Mouse (Mus musculus) testis, adult 2 months (tissue): ENCODE results near the gene Zfp941. TPM values are rescaled to one million over a fixed set of nuclear protein-coding genes. Genes with fewer than 3 reads are reported as not detected.
"Not testable (repeated sequence)": the region's sequence is repeated elsewhere in the genome, so short reads cannot be mapped to it uniquely, and the experiment has no call there.

Source experiments
- H3K27ac ChIP-seq: fragments of 200-500 bp; 2 replicates; pipeline ENCODE4 v1.5.1; 2012; ENCODE audit warnings: low read depth, low read length; ENCODE audit not compliant: control insufficient read depth, insufficient read depth
- H3K27me3 ChIP-seq: fragments of 200-500 bp; 2 replicates; pipeline ENCODE4 v1.6.1; 2012; ENCODE audit warnings: mild to moderate bottlenecking, low read length, moderate library complexity; ENCODE audit not compliant: control insufficient read depth, insufficient read depth
- H3K36me3 ChIP-seq: fragments of 200-500 bp; 2 replicates; pipeline ENCODE4 v1.6.1; 2012; ENCODE audit warnings: mild to moderate bottlenecking, low read length; ENCODE audit not compliant: control insufficient read depth, insufficient read depth
- H3K4me1 ChIP-seq: fragments of 200-500 bp; 2 replicates; pipeline ENCODE4 v1.6.1; 2012; ENCODE audit warnings: low read length; ENCODE audit not compliant: control insufficient read depth, insufficient read depth
- H3K4me3 ChIP-seq: fragments of 200-500 bp; 2 replicates; pipeline ENCODE4 v1.5.1; 2012; ENCODE audit warnings: low read depth, mild to moderate bottlenecking, low read length, moderate library complexity, mixed read lengths; ENCODE audit not compliant: control insufficient read depth
- CTCF ChIP-seq: fragments of 200-500 bp; IDR thresholded peaks from 2 replicates; pipeline ENCODE4 v1.5.1; 2012; ENCODE audit warnings: low read depth, mild to moderate bottlenecking, inconsistent platforms, low read length, moderate library complexity; ENCODE audit not compliant: control insufficient read depth, insufficient read depth, insufficient replicate concordance
- POLR2A ChIP-seq: fragments of 200-500 bp; IDR thresholded peaks from 2 replicates; pipeline ENCODE4 v1.6.1; 2012; ENCODE audit warnings: low read depth, mild to moderate bottlenecking, inconsistent platforms, low read length, moderate library complexity; ENCODE audit not compliant: control insufficient read depth
- polyA plus RNA-seq: library from polyadenylated mRNA; depleted of rRNA; stranded (reverse); fragments of >200 nt; gene quantifications from 2 replicates; pipeline ENCODE4 v1.2.3, GENCODE M21; 2012; rRNA removed

Zfp941 gene
- polyA plus RNA-seq, 1 experiment, result 1.6 TPM

- Histone ChIP-seq H3K27ac (no peak overlapping the region), H3K36me3 (no peaks in the 10 kb centered on the region), H3K4me3 (no peak overlapping the region), H3K27me3 (no peaks in the 10 kb centered on the region), H3K4me1 (no peaks in the 10 kb centered on the region)
- no peak for TF ChIP-seq CTCF
- no peak for TF ChIP-seq POLR2A
Measured at GRCm38 (mm10) chr7:140765888-140766739, 55.9 kb downstream of the Zfp941 start.

- not testable (repeated sequence) for H3K27me3 ChIP-seq, H3K36me3 ChIP-seq, H3K4me3 ChIP-seq, H3K27ac ChIP-seq, H3K4me1 ChIP-seq
Measured at GRCm38 (mm10) chr7:140765391-140765790, 56.6 kb downstream of the Zfp941 start.

GRCm38 (mm10) chr7:140763447-140764020 is 58.4 kb downstream of the Zfp941 start, which contains the start of gene Cyp2e1:
Gene Cyp2e1 (plus strand): TSS chr7:140763739.
- H3K27ac ChIP-seq, result no peak within 1 kb of the TSS
- no peak within 1 kb of the TSS for H3K4me3 ChIP-seq
- TF ChIP-seq CTCF, result no peak
- TF ChIP-seq POLR2A, result no peak
- H3K4me1 ChIP-seq, result no peaks in the 10 kb centered on the region
- no peaks in the 10 kb centered on the region for H3K27me3 ChIP-seq
- no peaks in the 10 kb centered on the region for H3K36me3 ChIP-seq

DNA sequence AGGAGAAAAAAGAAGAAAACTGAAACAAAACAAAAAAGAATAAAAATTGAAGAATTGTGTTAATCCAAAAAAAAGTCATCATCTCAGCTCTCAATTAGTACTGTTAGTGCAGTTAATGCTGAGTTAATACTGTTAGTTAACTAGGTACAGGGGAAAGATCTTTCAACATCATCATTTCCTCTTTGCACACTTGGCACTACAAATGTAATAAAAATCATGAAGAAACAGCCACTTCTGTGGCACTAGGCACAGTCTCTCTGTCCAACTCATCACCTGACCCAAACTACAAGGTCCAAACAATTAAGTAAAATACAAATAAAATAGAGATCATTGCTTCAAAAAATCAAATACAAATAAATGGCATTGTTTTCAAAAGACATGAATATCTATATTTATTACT is 61.3 kb downstream of the Zfp941 start:
- H3K4me1 ChIP-seq, result no peaks in the 10 kb centered on the region
- no peaks in the 10 kb centered on the region for H3K27me3 ChIP-seq
- no peak overlapping the region for H3K4me3 ChIP-seq
- TF ChIP-seq POLR2A (no peak), CTCF (no peak)
- no peak overlapping the region for H3K27ac ChIP-seq
- H3K36me3 ChIP-seq, result no peaks in the 10 kb centered on the region

Other genes with a start within 250 kb of the Zfp941 start
- gene Olfr46, start 220.9 kb downstream of the Zfp941 start, polyA plus RNA-seq, result 0.17 and 0.32 TPM in 2 replicates
- gene Olfr61, start 193.2 kb downstream of the Zfp941 start, polyA plus RNA-seq, result 0.08 and 0.26 TPM in 2 replicates
- gene Olfr53, start 175.7 kb downstream of the Zfp941 start, polyA plus RNA-seq, result 0.28 TPM in 1 of 2 replicates, not detected in the other
- 0.65 and 0.82 TPM in 2 replicates for gene Olfr539, start 162.2 kb downstream of the Zfp941 start, polyA plus RNA-seq
- not detected in 2 replicates for gene Olfr45, start 140.2 kb downstream of the Zfp941 start, polyA plus RNA-seq
- gene Olfr541, start 124.9 kb downstream of the Zfp941 start, polyA plus RNA-seq, result not detected in 2 replicates
- gene Cyp2e1, start 58.4 kb downstream of the Zfp941 start, polyA plus RNA-seq, result 0.33 and 0.84 TPM in 2 replicates
- 249 and 286 TPM in 2 replicates for gene Syce1, start 34.3 kb downstream of the Zfp941 start, polyA plus RNA-seq
- gene Urah, start 12.8 kb upstream of the Zfp941 start, polyA plus RNA-seq, result 0.45 TPM in 1 of 2 replicates, not detected in the other
- not detected in 2 replicates for gene Scgb1c1, start 23.4 kb upstream of the Zfp941 start, polyA plus RNA-seq
- 539 and 573 TPM in 2 replicates for gene Odf3, start 25.6 kb upstream of the Zfp941 start, polyA plus RNA-seq
- gene Gm45785, start 34.2 kb upstream of the Zfp941 start, polyA plus RNA-seq, result not detected in 2 replicates
- 33.7 and 34.5 TPM in 2 replicates for gene Ric8a, start 34.8 kb upstream of the Zfp941 start, polyA plus RNA-seq
- 20.8 and 22.9 TPM in 2 replicates for gene Bet1l, start 35.4 kb upstream of the Zfp941 start, polyA plus RNA-seq
- 74.8 and 77.4 TPM in 2 replicates for gene Psmd13, start 59.8 kb upstream of the Zfp941 start, polyA plus RNA-seq
- 78.9 and 86.0 TPM in 2 replicates for gene Sirt3, start 60.1 kb upstream of the Zfp941 start, polyA plus RNA-seq
- gene Cox8b, start 78.3 kb upstream of the Zfp941 start, polyA plus RNA-seq, result not detected in 2 replicates
- gene Nlrp6, start 98.7 kb upstream of the Zfp941 start, polyA plus RNA-seq, result 0.08 and 0.23 TPM in 2 replicates
- gene Pgghg, start 119.2 kb upstream of the Zfp941 start, polyA plus RNA-seq, result 2.0 and 2.4 TPM in 2 replicates
- 0.15 TPM in 1 of 2 replicates, not detected in the other for gene Ifitm5, start 128.1 kb upstream of the Zfp941 start, polyA plus RNA-seq
- gene Gm45717, start 133.8 kb upstream of the Zfp941 start, polyA plus RNA-seq, result not detected in 2 replicates
- gene Ifitm2, start 133.8 kb upstream of the Zfp941 start, polyA plus RNA-seq, result 39.0 and 51.4 TPM in 2 replicates
- gene Ifitm1, start 145.0 kb upstream of the Zfp941 start, polyA plus RNA-seq, result 3.0 and 6.9 TPM in 2 replicates
- 15.2 and 23.0 TPM in 2 replicates for gene Ifitm3, start 188.6 kb upstream of the Zfp941 start, polyA plus RNA-seq
- gene Ifitm6, start 195.7 kb upstream of the Zfp941 start, polyA plus RNA-seq, result 0.19 and 0.48 TPM in 2 replicates
- not detected in 2 replicates for gene Gm17387, start 207.0 kb upstream of the Zfp941 start, polyA plus RNA-seq
- gene B4galnt4, start 238.9 kb upstream of the Zfp941 start, polyA plus RNA-seq, result 18.0 and 23.7 TPM in 2 replicates